Mouse (Mus musculus) neutrophil, adult 59 days (primary cell): Measurements from ENCODE around the gene Nipsnap3b. TPM values are rescaled to one million over a fixed set of nuclear protein-coding genes. Genes with fewer than 3 reads are reported as not detected.

ENCODE experiments used
- total RNA-seq, 2 experiments: library from RNA; stranded (reverse); gene quantifications; 1 replicate in 1 of 2; 2 replicates in 1 of 2; pipeline ENCODE4 v1.2.4; 2023

Nipsnap3b gene
- total RNA-seq: 10 to 100 TPM; 38.7 to 43.7 TPM

DNA sequence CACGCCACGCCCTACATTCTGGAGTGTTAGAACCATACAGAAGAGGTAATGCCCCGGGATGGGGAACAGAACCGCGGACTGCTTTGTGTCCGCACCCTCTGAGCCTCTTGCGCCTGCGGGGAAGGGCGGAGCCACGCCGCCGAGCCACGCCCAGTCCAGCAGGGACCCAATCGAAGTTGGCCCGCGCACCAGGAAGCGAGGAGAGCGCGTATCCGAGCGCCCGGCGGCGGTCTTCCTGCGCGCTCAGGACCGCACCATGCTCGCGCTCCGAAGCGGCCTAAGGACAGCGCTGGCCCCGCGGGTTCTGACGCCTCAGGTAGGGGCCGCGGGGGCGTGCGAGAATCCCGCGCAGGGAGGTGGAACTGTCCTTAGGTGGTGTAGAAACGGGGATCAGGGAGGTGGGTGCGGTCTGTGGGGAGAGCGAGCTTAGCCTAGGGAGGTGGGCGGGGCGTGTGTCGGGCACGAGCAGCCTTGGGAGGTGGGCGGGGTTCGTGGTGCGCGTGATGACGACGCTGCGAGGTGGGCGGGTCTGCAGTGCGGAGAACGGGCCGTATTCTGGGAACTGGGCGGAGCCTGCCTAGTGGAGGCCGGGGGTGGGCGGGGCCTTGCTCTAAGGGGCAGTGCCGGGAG lies at the start of gene Nipsnap3b:
Gene Nipsnap3b (plus strand): TSS at position 149 of the 630 bp plus-strand sequence.

GRCm38 (mm10) chr4:52964247-52964646 lies 47.4 kb upstream of the Nipsnap3b start, which contains the start of gene Olfr270:
TSS of gene Olfr270 (plus strand) at chr4:52964547.

GRCm38 (mm10) chr4:52989248-52989647 lies 22.4 kb upstream of the Nipsnap3b start, which contains the start of gene Nipsnap3a:
TSS of gene Nipsnap3a (plus strand) at chr4:52989272.

Other genes with a start within 250 kb of the Nipsnap3b start
- gene Olfr275, start 197.3 kb upstream of the Nipsnap3b start, total RNA-seq: not detected
- not detected for gene Olfr273, start 152.6 kb upstream of the Nipsnap3b start, total RNA-seq
- gene Olfr272, start 92.7 kb upstream of the Nipsnap3b start, total RNA-seq: not detected
- gene Olfr270, start 47.3 kb upstream of the Nipsnap3b start, total RNA-seq: not detected
- not detected for gene Nipsnap3a, start 22.6 kb upstream of the Nipsnap3b start, total RNA-seq
- 1 to 10 TPM; 1.8 to 2.5 TPM for gene Abca1, start 148.0 kb downstream of the Nipsnap3b start, total RNA-seq